Mouse (Mus musculus): ENCODE data around the gene Sap30bp.

GRCm38 (mm10) chr11:115975544-115975943 is 42.5 kb downstream of the Sap30bp start:
- TF ChIP-seq MEF2A (IDR thresholded peaks at IDR 0.05; ENCODE audit: extremely low read depth, insufficient replicate concordance, low read depth, low read length, poor library complexity, severe bottlenecking) (no peak), CTCF (IDR thresholded peaks at IDR 0.05 in 2 of 3, conservative IDR thresholded peaks at IDR 0.05 in 1 of 3; ENCODE audit: control insufficient read depth in 1 of 3, insufficient read depth in 1 of 3, low read depth in 2 of 3, low read length in 3 of 3, poor library complexity in 1 of 3, severe bottlenecking in 1 of 3) (no peak), TCF12 (IDR thresholded peaks at IDR 0.05; ENCODE audit: low read depth, low read length) (no peak), UBTF (IDR thresholded peaks at IDR 0.05; ENCODE audit: borderline replicate concordance, insufficient read depth, low read depth, low read length) (no peak), MXI1 (IDR thresholded peaks at IDR 0.05; ENCODE audit: low read depth, low read length) (no peak), MAX (IDR thresholded peaks at IDR 0.05; ENCODE audit: low read length) (no peak), HCFC1 (IDR thresholded peaks at IDR 0.05; ENCODE audit: low read depth, low read length) (no peak), POLR2A (IDR thresholded peaks at IDR 0.05; ENCODE audit: control insufficient read depth in 1 of 2, insufficient read depth in 1 of 2, low read depth in 1 of 2, low read length in 2 of 2, poor library complexity in 1 of 2) (no peak), USF1 (IDR thresholded peaks at IDR 0.05; ENCODE audit: low read depth, low read length) (no peak), MYC (IDR thresholded peaks at IDR 0.05; ENCODE audit: low read depth, low read length) (no peak), USF2 (IDR thresholded peaks at IDR 0.05; ENCODE audit: borderline replicate concordance in 1 of 2, insufficient read depth in 1 of 2, low read depth in 1 of 2, low read length in 2 of 2) (no peak)

All from MEL (cell line).